Mouse (Mus musculus) bone marrow macrophage, adult 2 months (primary cell): Measurements from ENCODE around the gene Dlat. TPM values are rescaled to one million over a fixed set of nuclear protein-coding genes. Genes with fewer than 3 reads are reported as not detected.

Experiments used
- H3K27ac ChIP-seq: 2 replicates; pipeline ENCODE4 v1.5.1; 2012; ENCODE audit warnings: low read depth, low read length; ENCODE audit not compliant: insufficient read depth
- H3K4me1 ChIP-seq: 2 replicates; pipeline ENCODE4 v1.6.1; 2012; ENCODE audit warnings: low read length; ENCODE audit not compliant: control insufficient read depth, insufficient read depth
- H3K4me3 ChIP-seq: 2 replicates; pipeline ENCODE4 v1.5.1; 2012; ENCODE audit warnings: mild to moderate bottlenecking, low read length, moderate library complexity; ENCODE audit not compliant: insufficient read depth
- CTCF ChIP-seq: IDR thresholded peaks from 2 replicates; pipeline ENCODE4 v1.5.1; 2012; ENCODE audit warnings: low read depth, mild to moderate bottlenecking, low read length, moderate library complexity
- POLR2A ChIP-seq: IDR thresholded peaks from 2 replicates; pipeline ENCODE4 v1.6.1; 2012; ENCODE audit warnings: mild to moderate bottlenecking, low read depth, low read length, borderline replicate concordance
- polyA plus RNA-seq: library from polyadenylated mRNA; stranded (reverse); fragments of >200 nt; gene quantifications from 2 replicates; pipeline ENCODE4 v1.2.4, GENCODE M21; 2012; ENCODE audit not compliant: missing spikeins, insufficient read depth, insufficient read length

Dlat gene
- polyA plus RNA-seq, 1 experiment, result 29.3 TPM

GRCm38 (mm10) chr9:50617794-50618330, 41.7 kb downstream of the Dlat start:
- Histone ChIP-seq H3K27ac (no peak overlapping the region), H3K4me3 (no peak overlapping the region)

GRCm38 (mm10) chr9:50616766-50617603, 42.6 kb downstream of the Dlat start, which contains the start of the genes Pih1d2 and Nkapd1:
TSS of gene Pih1d2 (plus strand) at chr9:50617321.
TSS of gene Nkapd1 (minus strand) at chr9:50617464.
- Histone ChIP-seq H3K4me1 (peaks cover 4% of the 10 kb centered on the region), H3K4me3 (peak within 1 kb of the TSS; percentile 80), H3K27ac (peak within 1 kb of the TSS; percentile 84)
- TF ChIP-seq POLR2A (0 out of 2 replicates have a peak, but pooled peaks have one; percentile 49), CTCF (no peak)

More at GRCm38 (mm10) chr9:50617794-50618330, 41.7 kb downstream of the Dlat start:
- H3K4me1 ChIP-seq, result peaks cover 4% of the 10 kb centered on the region
- TF ChIP-seq POLR2A, result no peak
- TF ChIP-seq CTCF, result no peak

GRCm38 (mm10) chr9:50616161-50616560, 43.4 kb downstream of the Dlat start:
- TF ChIP-seq POLR2A, result no peak
- TF ChIP-seq CTCF, result no peak
- peaks cover 4% of the 10 kb centered on the region for H3K4me1 ChIP-seq
- H3K4me3 ChIP-seq, result peak overlapping the region; percentile 80
- H3K27ac ChIP-seq, result no peak overlapping the region

- peaks cover 6% of the 10 kb centered on the region for H3K4me1 ChIP-seq
- no peak overlapping the region for H3K4me3 ChIP-seq
- H3K27ac ChIP-seq, result no peak overlapping the region
- TF ChIP-seq CTCF, result no peak
- no peak for TF ChIP-seq POLR2A
Measured at GRCm38 (mm10) chr9:50612115-50612514, 47.5 kb downstream of the Dlat start.

- H3K4me3 ChIP-seq, result peak overlapping the region; percentile 68
- TF ChIP-seq CTCF (no peak), POLR2A (no peak)
- H3K4me1 ChIP-seq, result peaks cover 21% of the 10 kb centered on the region
- H3K27ac ChIP-seq, result peak overlapping the region; percentile 57
Measured at GRCm38 (mm10) chr9:50604338-50604737, 55.2 kb downstream of the Dlat start.

- Histone ChIP-seq H3K4me3 (peak overlapping the region; percentile 68), H3K4me1 (peaks cover 21% of the 10 kb centered on the region), H3K27ac (peak overlapping the region; percentile 57)
- TF ChIP-seq CTCF (no peak), POLR2A (no peak)
Measured at GRCm38 (mm10) chr9:50603998-50604324, 55.6 kb downstream of the Dlat start.

GRCm38 (mm10) chr9:50603189-50603997, 56.2 kb downstream of the Dlat start, which contains the start of the genes Sdhd and Timm8b:
TSS of gene Sdhd (minus strand) at chr9:50603812.
TSS of gene Timm8b (plus strand) at chr9:50603910.
- TF ChIP-seq CTCF (no peak), POLR2A (no peak)
- peak within 1 kb of the TSS; percentile 68 for H3K4me3 ChIP-seq

GRCm38 (mm10) chr9:50602055-50602845, 57.3 kb downstream of the Dlat start:
- H3K4me3 ChIP-seq, result peak overlapping the region; percentile 68
- no peak overlapping the region for H3K27ac ChIP-seq
- TF ChIP-seq POLR2A, result no peak
- TF ChIP-seq CTCF, result no peak
- H3K4me1 ChIP-seq, result peaks cover 19% of the 10 kb centered on the region

More at GRCm38 (mm10) chr9:50603189-50603997, 56.2 kb downstream of the Dlat start, which contains the start of the genes Sdhd and Timm8b:
- Histone ChIP-seq H3K27ac (peak within 1 kb of the TSS; percentile 57), H3K4me1 (peaks cover 21% of the 10 kb centered on the region)

- peaks cover 18% of the 10 kb centered on the region for H3K4me1 ChIP-seq
- no peak overlapping the region for H3K4me3 ChIP-seq
- no peak overlapping the region for H3K27ac ChIP-seq
Measured at GRCm38 (mm10) chr9:50601536-50601935, 58.0 kb downstream of the Dlat start.

More at GRCm38 (mm10) chr9:50601536-50601935, 58.0 kb downstream of the Dlat start:
- no peak for TF ChIP-seq CTCF
- TF ChIP-seq POLR2A, result no peak
